14 mouse cellular contexts compared by ENCODE assay signal in the genomic region with DNA sequence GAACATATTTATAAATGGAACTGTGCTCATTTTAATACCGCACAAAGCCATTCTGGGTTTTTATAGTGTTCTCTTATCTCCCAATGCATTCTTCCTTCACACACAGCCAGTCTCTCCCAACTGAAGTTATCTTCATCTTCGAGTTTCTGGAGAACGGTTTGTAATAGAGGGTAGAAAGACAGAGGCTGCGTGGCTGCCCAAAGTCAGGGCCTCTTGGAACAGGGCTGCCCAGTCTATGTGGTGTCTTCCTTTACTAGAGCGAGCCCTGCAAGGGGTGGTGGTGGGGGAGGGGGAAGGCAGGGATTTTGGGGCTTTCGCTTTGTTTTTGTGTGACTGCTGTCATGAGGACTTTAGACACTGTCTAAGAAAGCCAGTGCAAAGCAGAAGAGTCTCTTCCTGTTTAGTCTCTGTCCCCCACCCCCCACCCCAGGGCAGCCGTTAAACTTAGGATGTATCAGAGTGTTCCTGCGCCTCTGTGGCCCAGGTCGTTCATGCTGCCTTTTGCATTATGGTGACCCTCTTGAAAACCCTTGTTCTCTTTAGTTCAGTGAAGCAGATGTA. TPM values are rescaled to one million over a fixed set of nuclear protein-coding genes. Genes with fewer than 3 reads are reported as not detected.
DNase-seq lines count a peak whose midpoint lies in the region; ATAC-seq and TF ChIP-seq lines count a peak whose summit lies in the region.
"Had no signal": no experiment of that assay in that cellular context is flagged by ENCODE, and none has a peak within 500 bp of the region (broad histone marks: within the 10 kb centered on the region; RNA-seq: fewer than 3 reads in every experiment).

No protein-coding gene starts in this region.

- DNase-seq in heart, embryonic 10.5 days (ENCODE audit: low spot score) = peak; percentile 68
- DNase-seq in heart, adult 8-10 months (ENCODE audit: low spot score) = no peak
- DNase-seq in testis, postnatal 10 days (ENCODE audit: low spot score) = no peak
- no peak for DNase-seq in layer of hippocampus, postnatal 14 days (ENCODE audit: low spot score in 2 of 2)
- DNase-seq in adrenal gland, postnatal 25 days = no peak
- DNase-seq in B cell, adult 2 months = no peak
- DNase-seq: adrenal gland, postnatal 10 days; embryo, embryonic 11 days; thymus, postnatal 25 days had no signal

- H3K4me2 ChIP-seq in liver, embryonic 12.5 days = peak overlapping the region; percentile 34
- H3K4me2 ChIP-seq: kidney, embryonic 15.5 days; limb, embryonic 12.5 days had no signal

- H3K4me1 ChIP-seq in heart, embryonic 10.5 days = peaks cover 18% of the 10 kb centered on the region
- H3K4me1 ChIP-seq in testis, adult 2 months (ENCODE audit: control insufficient read depth, insufficient read depth, low read length) = peaks cover 5% of the 10 kb centered on the region
- peaks cover 17% of the 10 kb centered on the region for H3K4me1 ChIP-seq in liver, embryonic 12.5 days
- H3K4me1 ChIP-seq: kidney, embryonic 15.5 days had no signal

- TF ChIP-seq POLR2A in testis, adult 2 months (IDR thresholded peaks at IDR 0.05; ENCODE audit: control insufficient read depth, low read depth, low read length) = no peak

- ATAC-seq in liver, embryonic 12.5 days = peak; percentile 59
- ATAC-seq: CD4-positive, CD25-positive, alpha-beta regulatory T cell, adult 4 months had no signal

- no peaks in the 10 kb centered on the region for H3K27me3 ChIP-seq in heart, embryonic 10.5 days (ENCODE audit: insufficient read depth, poor library complexity, severe bottlenecking)
- H3K27me3 ChIP-seq in testis, adult 2 months (ENCODE audit: control insufficient read depth, insufficient read depth, low read length) = no peaks in the 10 kb centered on the region
- H3K27me3 ChIP-seq in liver, embryonic 12.5 days (replicated peaks) = no peaks in the 10 kb centered on the region
- H3K27me3 ChIP-seq: kidney, embryonic 15.5 days; limb, embryonic 12.5 days had no signal

- no peaks in the 10 kb centered on the region for H3K9me3 ChIP-seq in heart, embryonic 10.5 days
- no peaks in the 10 kb centered on the region for H3K9me3 ChIP-seq in liver, embryonic 12.5 days (replicated peaks)
- H3K9me3 ChIP-seq: kidney, embryonic 15.5 days; limb, embryonic 12.5 days had no signal

- WGBS in heart, embryonic 10.5 days = 57% methylated on average over 9 of the region's 9 CpGs
- 19% methylated on average over 9 of the region's 9 CpGs for WGBS in liver, embryonic 12.5 days (ENCODE audit: insufficient replicate concordance)

- H3K27ac ChIP-seq in heart, embryonic 10.5 days = peak overlapping the region; percentile 56; the same call in 1 of the 2 replicates
- peak overlapping the region; percentile 49; the same call in 1 of the 2 replicates for H3K27ac ChIP-seq in testis, adult 2 months (ENCODE audit: control insufficient read depth, insufficient read depth, low read depth, low read length)
- H3K27ac ChIP-seq in liver, embryonic 12.5 days = peak overlapping the region; percentile 46; the same call in 1 of the 2 replicates
- H3K27ac ChIP-seq: kidney, embryonic 15.5 days; limb, embryonic 12.5 days had no signal

- TF ChIP-seq CTCF in testis, adult 2 months (IDR thresholded peaks at IDR 0.05; ENCODE audit: control insufficient read depth, insufficient read depth, insufficient replicate concordance, low read depth, low read length) = no peak

- no peak overlapping the region for H3K4me3 ChIP-seq in heart, embryonic 10.5 days
- H3K4me3 ChIP-seq in testis, adult 2 months (ENCODE audit: control insufficient read depth, low read depth, low read length) = no peak overlapping the region
- H3K4me3 ChIP-seq in liver, embryonic 12.5 days = no peak overlapping the region
- H3K4me3 ChIP-seq: kidney, embryonic 15.5 days; limb, embryonic 12.5 days had no signal

- H3K36me3 ChIP-seq in heart, embryonic 10.5 days = no peaks in the 10 kb centered on the region
- H3K36me3 ChIP-seq in testis, adult 2 months (ENCODE audit: control insufficient read depth, insufficient read depth, low read length) = no peaks in the 10 kb centered on the region
- no peaks in the 10 kb centered on the region for H3K36me3 ChIP-seq in liver, embryonic 12.5 days
- H3K36me3 ChIP-seq: kidney, embryonic 15.5 days; limb, embryonic 12.5 days had no signal

- no peak overlapping the region for H3K9ac ChIP-seq in liver, embryonic 12.5 days
- H3K9ac ChIP-seq: kidney, embryonic 15.5 days; limb, embryonic 12.5 days had no signal

RNA-seq across cellular contexts. Expression of a gene that starts 37.1 kb away (rescaled TPM):
- 29.7 and 34.2 TPM in 2 replicates for polyA plus RNA-seq in heart, embryonic 10.5 days (2016; fragmentation: Nextera tagmentation; extraction: Ambion mirVana)
- 10 to 100 TPM; 35.7 to 46.0 (median 42.1) TPM for total RNA-seq in heart, adult 8-10 months (2022)
- polyA plus RNA-seq in testis, adult 2 months (2012; rRNA removed) = 2.8 and 2.9 TPM in 2 replicates
- polyA plus RNA-seq in liver, embryonic 12.5 days (2016; fragmentation: Nextera tagmentation; extraction: Ambion mirVana) = 7.4 and 8.6 TPM in 2 replicates
- 1 to 10 TPM; 8.9 to 9.2 TPM for total RNA-seq in layer of hippocampus, postnatal 14 days (2021)
- 9.6 and 11.0 TPM in 2 replicates for total RNA-seq in adrenal gland, postnatal 25 days (2021)
